Mouse (Mus musculus): ENCODE data around the gene Stx4a.
"Not testable (repeated sequence)": the region's sequence is repeated elsewhere in the genome, so short reads cannot be mapped to it uniquely, and the experiment has no call there.

The Stx4a gene

GRCm38 (mm10) chr7:127824176-127824871 lies at the start of gene Stx4a, which contains the start of gene Stx1b:
Stx4a (plus strand) TSS chr7:127824294.
Stx1b (minus strand) TSS chr7:127824549.
- DNase-seq, result peak; percentile 82

- DNase-seq, result not testable (repeated sequence)
Observed at GRCm38 (mm10) chr7:127775837-127776236, 48.3 kb upstream of the Stx4a start.

GRCm38 (mm10) chr7:127776426-127776825 lies 47.7 kb upstream of the Stx4a start, which contains the start of gene Setd1a:
Setd1a (plus strand) TSS chr7:127776670.
- peak; percentile 92 for DNase-seq

- DNase-seq, result peak; percentile 97
Observed at GRCm38 (mm10) chr7:127776878-127777473, 47.1 kb upstream of the Stx4a start.

GRCm38 (mm10) chr7:127777474-127778266 lies 46.4 kb upstream of the Stx4a start:
- peak; percentile 62 for DNase-seq

GRCm38 (mm10) chr7:127778350-127778749 lies 45.7 kb upstream of the Stx4a start:
- peak; percentile 66 for DNase-seq

- DNase-seq, result no peak
Observed at GRCm38 (mm10) chr7:127785308-127785707, 38.8 kb upstream of the Stx4a start, which contains the start of gene Gm49388. Gm49388 (plus strand) TSS chr7:127785608.

GRCm38 (mm10) chr7:127797076-127797845 lies 26.8 kb upstream of the Stx4a start:
- DNase-seq, result peak; percentile 60

GRCm38 (mm10) chr7:127798591-127798990 lies 25.5 kb upstream of the Stx4a start:
- peak; percentile 98 for DNase-seq

GRCm38 (mm10) chr7:127799211-127799610 lies 24.9 kb upstream of the Stx4a start:
- no peak for DNase-seq

- peak; percentile 71 for DNase-seq
Observed at GRCm38 (mm10) chr7:127799738-127800137, 24.4 kb upstream of the Stx4a start.

- peak; percentile 89 for DNase-seq
Observed at GRCm38 (mm10) chr7:127800435-127801009, 23.6 kb upstream of the Stx4a start, which contains the start of gene Hsd3b7. Hsd3b7 (plus strand) TSS chr7:127800604.

- DNase-seq, result peak; percentile 71
Observed at GRCm38 (mm10) chr7:127801010-127801621, 23.0 kb upstream of the Stx4a start.

GRCm38 (mm10) chr7:127802313-127802712 lies 21.8 kb upstream of the Stx4a start:
- peak; percentile 93 for DNase-seq

- DNase-seq, result no peak
Observed at GRCm38 (mm10) chr7:127808821-127809220, 15.3 kb upstream of the Stx4a start.

- no peak for DNase-seq
Observed at GRCm38 (mm10) chr7:127809846-127810245, 14.2 kb upstream of the Stx4a start.

- no peak for DNase-seq
Observed at GRCm38 (mm10) chr7:127810650-127811049, 13.4 kb upstream of the Stx4a start.

GRCm38 (mm10) chr7:127811240-127811639 lies 12.9 kb upstream of the Stx4a start:
- peak; percentile 55 for DNase-seq

- peak; percentile 73 for DNase-seq
Observed at GRCm38 (mm10) chr7:127812292-127812691, 11.8 kb upstream of the Stx4a start.

GRCm38 (mm10) chr7:127813821-127814220 lies 10.3 kb upstream of the Stx4a start:
- DNase-seq, result peak; percentile 45

- DNase-seq, result peak; percentile 98
Observed at GRCm38 (mm10) chr7:127814241-127814921, 9.7 kb upstream of the Stx4a start.
